In the genomic region with DNA sequence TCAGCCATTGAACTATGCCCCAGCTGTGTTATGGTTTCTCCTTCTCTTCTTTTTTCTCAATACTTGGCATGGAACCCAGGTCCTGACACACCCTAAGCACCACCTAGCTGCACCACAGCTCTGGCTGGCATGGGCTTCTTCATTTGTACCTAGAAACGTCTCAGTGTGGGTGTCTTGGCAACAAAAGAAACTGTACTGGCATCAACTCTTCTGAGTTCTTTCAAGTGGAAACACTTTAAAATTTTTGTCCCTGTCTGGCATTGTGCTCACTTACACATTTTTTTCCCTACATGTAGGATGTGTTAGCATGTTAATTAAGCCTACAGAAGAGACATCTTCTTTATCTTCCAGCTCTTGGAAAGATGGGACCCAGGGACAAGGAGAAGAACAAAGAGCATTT, we compare ENCODE assay signal across 21 mouse cellular contexts. TPM values are rescaled to one million over a fixed set of nuclear protein-coding genes. Genes with fewer than 3 reads are reported as not detected.
"Had no signal": no experiment of that assay in that cellular context is flagged by ENCODE, and none has a peak within 500 bp of the region (broad histone marks: within the 10 kb centered on the region; RNA-seq: fewer than 3 reads in every experiment).

No protein-coding gene starts in this region.

- H3K4me3 ChIP-seq: layer of hippocampus, adult 2 months; midbrain, embryonic 12.5 days; midbrain, embryonic 15.5 days; neural tube, embryonic 12.5 days; neural tube, embryonic 15.5 days; stomach, embryonic 15.5 days had no signal

- H3K27me3 ChIP-seq: midbrain, embryonic 12.5 days; midbrain, embryonic 15.5 days; neural tube, embryonic 12.5 days; neural tube, embryonic 15.5 days; stomach, embryonic 15.5 days had no signal

- DNase-seq: kidney, adult 18-20 months; kidney, adult 9 months; kidney, postnatal 25 days; layer of hippocampus, adult 9-11 months; liver, postnatal 0 days; lung, embryonic 14.5 days; spleen, adult 18-20 months; thymus, adult 18-20 months; thymus, postnatal 36 days had no signal

- H3K27ac ChIP-seq: kidney, postnatal 0 days; layer of hippocampus, adult 2 months; liver, embryonic 14.5 days; macrophage; midbrain, embryonic 12.5 days; midbrain, embryonic 15.5 days; neural tube, embryonic 12.5 days; neural tube, embryonic 15.5 days; stomach, embryonic 15.5 days had no signal

- H3K36me3 ChIP-seq: midbrain, embryonic 12.5 days; midbrain, embryonic 15.5 days; neural tube, embryonic 12.5 days; neural tube, embryonic 15.5 days; stomach, embryonic 15.5 days had no signal

- H3K9ac ChIP-seq: liver, embryonic 14.5 days; liver, postnatal 0 days; lung, embryonic 14.5 days; midbrain, embryonic 12.5 days; midbrain, embryonic 15.5 days; neural tube, embryonic 12.5 days; neural tube, embryonic 15.5 days; stomach, embryonic 15.5 days had no signal

- H3K9me3 ChIP-seq: midbrain, embryonic 12.5 days; midbrain, embryonic 15.5 days; neural tube, embryonic 12.5 days; neural tube, embryonic 15.5 days; stomach, embryonic 15.5 days had no signal

- H3K4me2 ChIP-seq: lung, embryonic 14.5 days; midbrain, embryonic 12.5 days; midbrain, embryonic 15.5 days; neural tube, embryonic 12.5 days; neural tube, embryonic 15.5 days; stomach, embryonic 15.5 days had no signal

- H3K4me1 ChIP-seq: midbrain, embryonic 12.5 days; midbrain, embryonic 15.5 days; neural tube, embryonic 12.5 days; stomach, embryonic 15.5 days had no signal

- ATAC-seq: intestine, embryonic 16.5 days; liver, postnatal 0 days; lung, postnatal 0 days; midbrain, embryonic 15.5 days had no signal

RNA-seq across cellular contexts. Expression of a gene that starts 37.0 kb away (rescaled TPM):
- total RNA-seq: megakaryocyte, adult 5-6 weeks had no signal
- polyA plus RNA-seq: macrophage had no signal
